Mouse (Mus musculus): ENCODE data around the gene Mrps27.

Mrps27 gene

DNA sequence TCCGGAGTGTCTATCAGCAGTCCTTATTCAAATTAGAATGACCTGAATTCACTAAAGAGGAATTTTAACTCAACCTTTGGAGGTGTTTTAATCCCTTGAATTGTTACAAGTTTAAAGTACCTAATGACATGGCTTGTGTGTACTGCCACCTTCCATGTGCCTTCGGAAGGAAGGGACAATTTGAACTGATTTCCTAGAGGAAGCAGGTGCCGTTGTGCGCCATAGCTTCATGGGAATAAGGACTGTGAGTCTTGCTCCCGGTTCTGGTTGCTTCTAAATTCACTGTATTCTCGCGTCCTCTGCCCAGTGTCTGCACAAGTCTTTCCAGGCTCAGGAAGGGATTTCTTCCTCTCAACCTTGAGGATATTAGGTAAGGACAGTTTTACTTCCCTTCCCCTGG, 41.8 kb downstream of the Mrps27 start:
- no peak for DNase-seq (ENCODE audit: extremely low spot score, low read depth, low spot score)

- DNase-seq (ENCODE audit: extremely low spot score, low read depth, low spot score): no peak
These were observed 43.6 kb downstream of the Mrps27 start for GRCm38 (mm10) chr13:99387901-99388811.

DNA sequence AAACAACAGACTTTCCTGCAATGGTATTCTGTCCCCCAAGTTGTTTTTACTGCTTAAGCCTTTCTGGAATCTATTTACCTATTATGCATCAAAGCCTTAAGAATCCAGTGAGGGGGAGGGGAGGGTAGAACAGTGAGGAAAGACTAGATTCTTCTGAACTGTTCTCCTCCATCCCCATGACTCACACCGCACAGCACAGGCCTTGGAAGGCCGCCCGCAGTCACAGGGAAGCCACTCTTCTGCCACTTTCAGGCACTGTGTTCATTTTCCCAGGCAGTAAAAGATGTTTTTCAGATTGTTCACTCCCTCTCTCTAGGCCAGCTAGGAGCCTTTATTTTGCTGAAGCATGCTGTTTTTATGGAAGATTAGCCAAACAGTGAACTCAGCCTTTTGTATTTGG, 46.8 kb downstream of the Mrps27 start:
- no peak for DNase-seq (ENCODE audit: extremely low spot score, low read depth, low spot score)

DNA sequence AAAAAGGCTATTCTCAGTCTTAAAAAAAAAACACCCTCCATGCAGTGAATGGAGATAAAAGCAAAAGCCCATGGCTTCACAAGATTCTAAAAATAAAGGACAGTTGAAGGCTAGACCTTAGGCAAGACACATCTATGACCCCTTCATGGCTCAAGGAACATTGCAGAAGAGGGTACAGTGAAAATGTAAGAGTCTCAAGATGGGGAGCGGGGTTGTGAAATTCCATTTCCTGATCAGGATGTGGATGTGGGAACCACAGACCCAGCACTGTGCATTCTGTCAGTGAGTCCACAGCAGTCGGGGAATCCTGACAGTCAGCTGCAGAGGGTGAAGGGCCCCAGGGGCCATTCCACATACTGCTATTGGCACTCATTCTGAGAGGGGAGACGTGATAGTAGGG, 48.5 kb downstream of the Mrps27 start:
- no peak for DNase-seq (ENCODE audit: extremely low spot score, low read depth, low spot score)

DNA sequence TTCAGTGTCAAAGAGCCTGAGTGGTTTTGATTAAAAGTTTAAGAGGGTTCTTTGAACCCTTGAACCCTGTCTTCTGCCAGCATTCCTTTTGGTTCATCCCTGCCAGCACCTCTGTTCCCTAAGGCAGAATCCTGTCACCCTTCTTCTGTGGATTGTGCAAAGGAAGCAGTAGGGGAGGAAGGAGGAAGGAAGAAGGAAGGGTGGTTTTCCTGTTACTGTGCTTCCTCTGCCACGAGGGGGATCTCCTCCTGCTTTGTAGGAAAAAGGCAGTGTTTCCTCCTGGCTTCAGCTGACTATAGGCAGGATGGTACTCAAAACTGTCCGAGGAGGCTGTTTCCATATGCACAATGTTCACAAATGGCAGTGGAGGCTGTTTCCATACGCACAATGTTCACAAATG, 50.1 kb downstream of the Mrps27 start:
- no peak for DNase-seq (ENCODE audit: extremely low spot score, low read depth, low spot score)

DNA sequence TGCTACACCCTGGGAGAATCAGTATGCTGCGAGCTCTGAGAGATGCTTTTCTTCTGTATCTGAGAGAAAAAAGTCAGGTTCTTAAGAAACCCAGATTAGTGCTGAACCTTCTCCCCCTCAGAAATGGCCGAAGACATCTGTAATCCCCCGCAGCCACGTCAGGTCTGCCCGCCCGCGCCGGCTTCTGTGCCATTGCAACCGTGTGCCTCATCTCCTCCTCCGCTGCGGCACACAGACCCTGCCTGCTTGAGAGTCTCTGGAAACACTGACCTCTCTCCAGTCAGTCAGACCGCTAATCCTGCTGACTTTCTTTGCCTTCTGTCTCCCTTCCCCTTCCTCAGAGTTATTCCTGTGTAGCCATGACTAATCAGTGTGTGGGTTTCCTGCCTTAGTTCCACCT, 50.9 kb downstream of the Mrps27 start:
- no peak for DNase-seq (ENCODE audit: extremely low spot score, low read depth, low spot score)

- DNase-seq (ENCODE audit: extremely low spot score, low read depth, low spot score): no peak
These were observed 52.6 kb downstream of the Mrps27 start for GRCm38 (mm10) chr13:99397228-99397627.

DNA sequence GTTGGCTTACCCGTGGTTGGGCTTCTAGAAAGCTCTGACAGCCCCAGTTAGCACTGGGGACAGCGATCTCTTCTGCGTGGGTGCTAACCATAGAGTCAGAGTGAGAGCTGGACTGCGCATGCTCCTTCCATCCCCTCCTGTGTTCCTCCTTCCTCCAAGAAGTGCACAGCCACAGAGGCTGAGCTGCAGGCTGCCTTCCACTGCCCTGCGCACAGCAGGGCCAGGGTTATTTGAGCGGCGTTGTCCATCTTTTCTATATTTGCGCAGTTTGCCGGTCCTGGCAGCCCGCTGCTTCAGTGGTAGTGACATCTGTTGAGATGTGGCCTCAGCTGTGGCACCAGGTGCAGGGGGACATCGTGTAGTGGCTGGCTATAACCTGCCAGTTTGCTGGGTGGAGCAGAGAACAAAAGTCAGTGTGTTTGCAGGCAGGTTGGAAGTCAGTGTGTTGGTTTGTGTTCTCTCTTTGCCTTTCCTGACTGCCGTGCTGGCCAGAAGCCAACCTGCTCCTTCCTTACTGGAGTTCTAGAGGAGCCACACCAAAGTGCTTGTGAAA, 53.6 kb downstream of the Mrps27 start:
- DNase-seq (ENCODE audit: extremely low spot score, low read depth, low spot score): no peak

DNA sequence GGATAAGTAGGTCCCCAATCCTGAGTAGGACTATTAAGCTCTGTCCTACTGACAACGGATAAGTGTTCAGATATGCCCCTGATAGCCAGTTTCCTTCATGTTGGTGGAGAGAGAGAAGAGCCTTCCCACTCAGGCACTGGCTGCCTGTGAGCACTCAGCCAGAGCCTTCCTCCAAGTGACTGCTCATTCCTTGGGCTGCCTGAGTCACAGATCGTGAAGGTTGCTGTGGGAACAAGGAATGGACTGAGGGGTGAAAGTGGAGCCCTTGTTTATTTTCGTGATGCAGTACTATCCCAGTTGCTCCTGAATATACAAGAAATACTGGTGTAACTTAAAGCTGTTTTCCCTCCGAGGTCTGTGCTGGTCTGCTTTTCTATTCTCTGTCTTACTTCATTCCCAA, 54.8 kb downstream of the Mrps27 start:
- no peak for DNase-seq (ENCODE audit: extremely low spot score, low read depth, low spot score)

DNA sequence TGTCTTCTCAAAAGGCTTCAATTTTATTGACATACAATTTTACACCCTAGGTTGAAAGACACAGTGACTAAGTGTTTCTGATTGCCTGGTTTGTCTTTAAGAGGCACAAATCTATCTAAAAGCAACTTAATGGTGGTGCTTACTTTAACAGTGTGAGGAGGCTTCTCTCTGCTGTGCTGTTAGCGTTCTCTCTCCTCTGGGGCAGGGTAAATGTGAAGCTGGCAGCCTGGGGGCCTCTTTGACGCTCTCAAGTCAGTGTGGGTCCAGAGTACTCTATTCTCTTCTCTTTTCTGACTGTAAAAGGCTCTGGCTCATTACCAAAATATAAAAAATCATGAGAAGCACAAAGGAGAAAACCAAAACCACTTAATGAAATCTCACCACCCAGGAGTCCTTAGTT, 64.6 kb downstream of the Mrps27 start:
- DNase-seq (ENCODE audit: extremely low spot score, low read depth, low spot score): no peak

GRCm38 (mm10) chr13:99410611-99411515, 66.3 kb downstream of the Mrps27 start:
- DNase-seq (ENCODE audit: extremely low spot score, low read depth, low spot score): no peak

DNA sequence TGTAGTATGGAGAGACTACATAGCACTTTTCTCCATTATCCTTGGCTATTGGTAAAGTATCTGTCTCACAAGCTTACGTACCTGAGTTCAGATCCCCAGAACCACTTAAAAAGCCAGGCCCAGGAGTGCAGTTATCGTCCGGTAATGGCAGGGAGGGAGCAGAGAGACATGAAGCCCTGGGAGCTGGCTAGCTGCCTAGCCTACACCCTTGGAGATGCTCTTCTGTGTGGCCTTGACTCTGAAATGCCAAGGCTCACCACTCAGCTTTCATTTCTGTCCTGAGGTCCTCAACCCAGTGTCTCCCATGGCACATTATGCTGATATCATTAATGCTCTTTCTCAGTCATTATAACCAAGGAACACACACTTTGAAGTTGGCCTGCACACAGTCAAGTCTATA, 67.2 kb downstream of the Mrps27 start:
- DNase-seq (ENCODE audit: extremely low spot score, low read depth, low spot score): no peak

DNA sequence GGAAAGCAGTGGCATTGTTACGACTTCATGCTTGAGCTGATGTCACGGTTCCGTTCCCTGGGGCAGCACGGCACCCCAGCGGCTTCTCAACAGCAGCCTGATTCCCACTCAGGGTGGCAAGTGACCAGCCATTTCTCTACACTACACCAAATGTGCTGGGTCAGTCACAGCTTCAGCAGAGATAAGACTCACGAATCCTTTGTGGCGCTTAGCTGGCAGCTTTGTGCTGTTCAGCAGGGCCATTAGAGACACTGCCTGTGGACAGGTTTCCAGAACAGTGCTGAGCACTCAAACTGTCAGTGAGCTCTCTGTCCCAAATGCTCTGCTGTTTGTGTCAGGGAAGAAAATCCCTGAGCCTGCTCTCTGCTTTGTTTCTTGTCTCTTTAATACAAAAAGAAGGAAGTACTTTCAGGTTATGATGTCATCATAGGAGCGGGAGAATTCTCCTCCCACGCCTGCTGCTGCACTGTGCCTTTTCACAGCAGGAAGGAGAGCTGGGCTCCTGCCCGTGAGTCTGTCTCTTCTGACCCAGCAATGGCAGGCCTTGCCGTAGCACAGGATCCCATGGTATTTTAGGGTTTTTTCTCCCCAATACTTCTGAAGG, 68.0 kb downstream of the Mrps27 start:
- no peak for DNase-seq (ENCODE audit: extremely low spot score, low read depth, low spot score)

DNA sequence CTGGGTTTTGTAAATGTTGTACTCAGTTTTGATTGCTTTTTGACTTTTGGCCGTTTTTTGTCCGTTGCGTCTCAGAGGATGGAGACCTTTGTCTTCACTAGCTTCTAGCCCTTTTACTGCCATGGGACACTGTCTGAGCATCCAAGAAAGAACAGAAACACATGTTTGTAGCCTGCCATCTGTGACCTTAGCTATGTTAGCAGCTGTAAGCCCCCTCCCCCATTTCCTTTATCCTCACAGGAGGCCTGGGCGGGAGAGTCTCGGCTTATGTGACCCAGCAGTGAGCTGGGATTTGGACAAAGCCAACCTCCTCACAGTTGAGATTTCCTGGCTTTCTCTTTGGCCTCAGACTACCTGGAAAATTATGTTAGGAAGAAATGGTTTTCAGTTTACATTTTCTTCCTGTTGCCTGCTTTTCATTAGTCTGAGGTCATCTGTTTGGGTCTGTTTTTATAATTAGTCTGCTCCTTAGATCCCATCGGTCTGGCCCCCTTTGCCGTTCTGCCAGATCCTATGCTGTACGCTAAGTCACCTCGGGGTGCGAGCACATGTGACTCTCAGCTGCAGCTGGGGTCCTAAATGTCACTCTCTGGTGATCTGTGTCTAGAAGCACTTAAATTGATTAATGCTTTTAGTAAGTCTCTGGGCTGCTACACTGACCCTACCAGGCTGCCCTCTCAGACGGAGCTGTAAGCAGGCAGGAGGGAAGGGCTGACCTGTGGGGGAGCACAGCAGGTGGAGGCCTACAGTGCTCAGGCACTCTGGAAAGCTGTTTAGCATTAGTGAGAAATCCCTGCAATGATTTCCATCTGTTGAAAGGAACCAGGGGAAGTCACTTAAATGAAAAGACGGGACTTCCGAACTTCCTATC, 69.1 kb downstream of the Mrps27 start:
- DNase-seq (ENCODE audit: extremely low spot score, low read depth, low spot score): peak; percentile 92

GRCm38 (mm10) chr13:99414352-99414742, 69.8 kb downstream of the Mrps27 start:
- DNase-seq (ENCODE audit: extremely low spot score, low read depth, low spot score): no peak

GRCm38 (mm10) chr13:99416601-99417000, 72.0 kb downstream of the Mrps27 start:
- DNase-seq (ENCODE audit: extremely low spot score, low read depth, low spot score): no peak

- no peak for DNase-seq (ENCODE audit: extremely low spot score, low read depth, low spot score)
These were observed 79.0 kb downstream of the Mrps27 start for GRCm38 (mm10) chr13:99423581-99423980.

DNA sequence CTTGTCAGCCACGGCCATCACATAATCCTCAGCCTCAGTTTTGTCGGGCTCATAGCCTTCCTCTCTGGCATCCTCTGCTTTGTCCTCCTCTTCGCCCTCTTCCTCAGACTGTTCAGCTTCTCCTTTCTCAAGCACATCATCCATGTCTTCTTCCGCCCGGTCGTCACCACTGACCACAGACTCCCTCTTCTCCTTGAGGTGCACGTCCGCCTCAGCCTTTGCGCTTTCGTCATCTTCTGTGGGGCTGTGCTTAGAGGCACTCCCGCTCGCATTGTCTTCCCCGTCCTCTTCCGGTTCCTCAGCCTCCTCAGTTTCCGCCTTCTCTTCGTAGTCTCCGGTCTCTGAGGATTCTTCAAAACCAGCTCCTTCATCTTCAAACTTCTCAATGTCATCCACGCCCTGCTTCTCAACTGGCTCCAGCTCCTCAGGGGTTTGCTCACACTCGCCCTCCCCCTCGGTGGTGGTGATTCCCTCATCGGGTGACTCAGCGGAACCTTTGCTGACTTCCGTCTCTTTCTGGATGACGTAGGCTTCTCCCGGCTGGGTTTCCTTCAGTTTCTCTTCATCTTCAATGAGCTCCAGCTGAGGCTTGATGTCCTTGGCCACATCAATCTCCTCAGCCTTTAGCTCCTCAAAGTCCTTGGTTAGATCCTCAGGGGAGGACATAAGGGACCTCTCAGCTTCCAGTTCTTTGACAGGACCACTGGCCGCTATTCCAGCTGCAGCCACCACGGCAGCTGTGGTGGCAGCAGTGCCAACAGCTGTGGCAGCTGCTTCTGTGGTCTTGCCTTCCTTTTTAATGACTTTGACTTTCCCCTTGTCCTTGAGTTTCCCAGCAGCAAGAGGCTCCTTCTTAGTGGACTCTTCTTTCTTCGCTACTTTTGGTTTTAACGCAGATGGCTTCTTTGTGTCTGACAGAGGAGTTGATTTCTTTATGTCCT, 88.8 kb downstream of the Mrps27 start:
- no peak for DNase-seq (ENCODE audit: extremely low spot score, low read depth, low spot score)

DNA sequence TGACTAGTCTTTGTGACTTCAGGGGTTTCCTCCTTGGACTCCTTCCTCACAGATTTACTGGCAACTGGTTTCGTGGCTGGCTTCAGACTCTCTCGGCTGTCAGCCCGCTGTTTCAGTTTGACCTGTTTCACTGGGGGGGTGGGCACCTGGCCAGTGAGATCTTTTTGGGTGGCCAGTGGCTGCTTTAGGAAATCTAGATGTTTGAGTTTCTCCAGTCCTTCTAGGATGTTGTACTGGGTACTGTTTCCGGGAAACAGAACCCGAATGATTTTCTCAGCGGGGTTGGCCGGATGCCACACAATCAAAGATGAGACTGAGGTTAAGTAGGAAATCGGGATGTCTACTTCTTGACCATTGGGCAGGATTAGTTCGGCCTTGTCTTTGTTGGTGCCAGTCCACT, 89.9 kb downstream of the Mrps27 start:
- no peak for DNase-seq (ENCODE audit: extremely low spot score, low read depth, low spot score)

Data from hindlimb bud, embryonic 11.5 days (tissue).